Mouse (Mus musculus) lung, postnatal 36 days (tissue): ENCODE measurements around the gene Snx5.

Source experiments
- DNase-seq: peaks from one replicate; pipeline ENCODE4 v3.0.0; 2022; ENCODE audit warnings: mixed read lengths

Snx5 gene

GRCm38 (mm10) chr2:144267004-144267730, 3.5 kb downstream of the Snx5 start:
- no peak for DNase-seq

GRCm38 (mm10) chr2:144265916-144266683, 4.6 kb downstream of the Snx5 start:
- DNase-seq = peak; percentile 45

GRCm38 (mm10) chr2:144265120-144265488, 5.6 kb downstream of the Snx5 start:
- DNase-seq = no peak

- DNase-seq = peak; percentile 37
Observed at GRCm38 (mm10) chr2:144264398-144265119, 6.1 kb downstream of the Snx5 start.

GRCm38 (mm10) chr2:144262837-144263236, 7.9 kb downstream of the Snx5 start:
- DNase-seq = no peak

GRCm38 (mm10) chr2:144250111-144250510, 20.6 kb downstream of the Snx5 start:
- DNase-seq = no peak

DNA sequence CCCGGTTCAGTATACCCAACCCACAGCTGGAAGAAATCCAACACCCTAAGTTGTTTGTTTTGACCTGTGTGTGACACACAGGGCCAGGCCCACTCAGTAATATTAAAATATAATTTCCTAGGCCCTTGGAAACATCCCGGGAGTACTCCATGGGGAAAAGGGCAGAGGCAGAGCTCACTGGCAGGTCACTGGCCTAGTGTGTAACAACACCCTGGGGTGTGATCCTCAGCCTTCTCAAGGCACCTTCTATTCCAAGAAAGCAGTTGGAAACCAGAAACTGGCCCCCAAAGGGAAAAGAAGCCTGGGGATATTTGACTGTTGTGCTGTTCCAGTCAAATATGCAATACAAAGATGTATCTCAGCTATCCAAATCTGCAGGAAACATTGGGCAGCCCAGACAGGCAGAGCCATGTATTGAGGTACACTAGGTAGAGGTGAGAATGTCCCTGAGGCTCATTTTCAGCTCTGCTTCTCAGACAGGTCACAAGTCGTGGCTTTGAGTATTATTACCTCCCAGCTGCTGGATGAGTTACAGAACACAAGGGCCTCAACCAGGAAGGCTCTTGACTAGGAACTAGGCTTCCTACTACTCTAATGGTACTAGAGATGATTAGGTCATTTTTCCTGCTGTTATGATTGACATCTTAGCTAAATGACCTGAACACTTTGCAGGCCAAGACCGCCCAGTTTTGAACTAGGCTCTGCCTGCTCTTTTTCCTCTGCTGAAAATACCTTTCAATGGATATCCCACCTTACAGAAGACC, 21.9 kb downstream of the Snx5 start:
- peak; percentile 56 for DNase-seq

GRCm38 (mm10) chr2:144247337-144247978, 23.2 kb downstream of the Snx5 start:
- DNase-seq = peak; percentile 46

DNA sequence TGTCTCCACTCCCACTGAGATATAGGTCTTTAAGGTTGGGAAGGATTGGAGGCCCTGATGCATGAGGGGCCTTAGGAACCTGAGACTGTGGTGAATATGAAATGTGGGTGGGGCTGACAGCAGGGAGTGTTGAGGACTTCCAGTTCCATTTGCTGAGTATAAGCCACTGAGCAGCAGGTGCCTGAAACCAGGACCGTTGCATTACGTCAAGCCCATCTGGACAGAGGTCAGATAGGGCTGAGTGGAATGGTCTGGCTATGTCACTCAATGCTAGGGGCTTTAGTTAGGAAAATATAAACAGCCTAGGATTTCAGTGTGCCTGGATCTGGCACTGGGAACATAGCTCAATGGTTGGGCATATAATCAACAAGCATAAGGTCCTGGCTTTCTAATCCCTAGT, 24.4 kb downstream of the Snx5 start:
- no peak for DNase-seq

DNA sequence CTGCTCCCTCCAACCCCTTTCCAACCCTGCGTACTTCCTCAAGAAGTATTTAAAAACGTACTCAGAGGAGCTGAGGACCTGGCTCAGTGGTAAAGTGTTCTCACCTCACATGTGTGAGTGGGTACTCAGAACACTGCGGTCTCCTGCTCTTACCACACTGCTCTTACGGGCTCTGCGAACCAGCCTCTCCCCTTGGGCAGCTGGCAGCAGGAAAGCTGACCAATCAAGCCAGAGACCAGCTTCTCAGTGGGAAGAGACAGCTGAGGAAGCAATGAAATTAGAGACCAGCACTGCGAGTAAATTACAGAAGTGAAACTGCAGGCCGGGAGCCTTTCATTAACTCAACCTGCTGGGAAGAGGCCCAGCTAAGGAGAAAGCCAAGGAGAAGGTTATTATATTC, 25.2 kb downstream of the Snx5 start:
- DNase-seq = peak; percentile 86

DNA sequence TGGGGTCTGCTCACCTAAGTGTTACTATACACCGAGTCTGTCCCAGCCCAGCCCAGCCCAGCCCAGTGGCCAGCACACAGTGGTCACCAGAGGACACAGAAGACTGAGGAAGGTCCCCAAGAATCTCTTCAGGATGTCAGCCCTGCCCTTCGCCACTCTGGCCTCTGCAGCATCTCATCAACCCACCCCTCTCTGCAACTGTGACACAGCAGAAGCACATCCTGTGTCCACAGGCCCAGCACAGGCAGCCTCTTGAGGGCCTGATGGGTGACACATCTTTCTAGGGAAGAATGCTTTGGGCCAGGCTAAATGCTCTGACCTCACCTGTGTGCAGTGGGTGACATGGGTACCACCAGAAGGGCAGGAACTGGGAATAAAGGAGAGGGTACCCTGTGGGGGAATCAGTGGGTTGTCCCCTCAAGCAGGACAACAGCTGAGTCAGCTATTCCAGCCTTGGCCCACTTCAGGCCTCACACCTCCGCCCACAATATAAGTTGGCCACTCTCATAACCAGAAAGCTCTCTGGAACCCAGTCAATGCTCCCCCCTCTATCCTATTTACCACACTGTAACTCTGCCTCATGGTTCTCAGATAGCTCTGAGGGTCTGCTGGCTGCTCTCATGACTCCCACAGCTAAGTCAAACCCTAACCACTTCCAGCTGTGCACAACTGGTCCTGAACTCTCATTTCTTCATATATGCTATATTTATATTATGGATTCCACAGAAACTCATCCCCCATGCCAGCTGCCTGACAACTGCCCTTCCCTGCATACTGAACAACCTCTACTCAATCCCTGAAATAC, 30.4 kb downstream of the Snx5 start:
- no peak for DNase-seq

DNA sequence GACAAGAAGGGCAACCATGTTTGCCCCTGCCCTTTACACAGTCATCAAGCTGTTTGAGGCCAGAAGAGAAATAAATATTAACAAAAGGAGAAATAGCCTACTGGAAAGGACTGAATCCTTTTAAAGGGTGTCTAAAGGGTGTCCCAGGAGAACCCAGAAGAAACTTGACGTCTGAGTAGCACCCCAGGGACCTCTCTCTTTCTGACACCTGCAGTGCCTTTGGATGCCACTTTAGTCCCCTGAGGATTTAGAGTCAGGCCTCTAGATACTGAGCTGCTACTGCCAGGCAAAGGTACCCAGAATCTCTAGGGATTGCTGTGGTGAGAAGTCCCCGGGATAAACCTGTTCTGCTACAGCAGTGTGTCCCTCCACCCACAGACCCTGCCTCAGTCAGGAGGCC, 31.4 kb downstream of the Snx5 start:
- no peak for DNase-seq

- DNase-seq = no peak
Observed at GRCm38 (mm10) chr2:144238341-144238740, 32.4 kb downstream of the Snx5 start.

DNA sequence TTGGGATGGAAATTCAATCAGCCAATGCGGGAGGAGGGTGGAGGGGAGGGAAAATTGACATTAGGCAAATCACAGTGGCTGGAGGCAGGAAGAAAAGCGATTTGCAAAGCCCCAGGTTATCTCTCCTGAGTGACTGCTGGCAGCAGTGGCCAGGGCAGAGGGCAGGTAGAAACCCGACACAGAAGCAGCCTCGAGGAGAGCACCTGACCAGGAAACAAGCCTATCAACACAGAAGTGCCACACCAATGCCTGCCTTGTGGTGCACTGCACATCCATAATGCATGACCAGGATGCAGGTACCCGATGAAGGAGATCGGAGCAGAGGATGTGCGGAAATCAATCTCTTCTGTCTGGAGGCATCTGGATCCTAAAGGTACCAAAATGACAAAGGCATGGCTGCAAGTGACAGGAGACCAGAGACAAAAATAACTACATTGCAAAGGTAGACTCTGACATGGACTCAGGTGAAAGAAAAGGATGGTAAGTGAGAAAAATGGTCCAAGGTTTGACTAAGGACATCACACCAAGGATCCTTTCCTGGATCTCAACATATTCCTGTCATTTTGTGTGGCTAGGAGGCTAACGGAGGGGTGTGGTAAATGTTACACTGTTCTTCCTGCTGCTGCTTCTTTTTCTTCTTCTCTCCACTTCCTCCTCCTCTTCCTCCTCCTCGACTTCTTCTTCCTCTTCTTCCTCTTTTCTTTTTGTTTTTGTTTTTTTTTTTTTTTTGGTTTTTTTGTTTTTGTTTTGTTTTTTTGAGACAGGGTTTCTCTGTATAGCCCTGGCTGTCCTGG, 33.7 kb downstream of the Snx5 start:
- DNase-seq = no peak

DNA sequence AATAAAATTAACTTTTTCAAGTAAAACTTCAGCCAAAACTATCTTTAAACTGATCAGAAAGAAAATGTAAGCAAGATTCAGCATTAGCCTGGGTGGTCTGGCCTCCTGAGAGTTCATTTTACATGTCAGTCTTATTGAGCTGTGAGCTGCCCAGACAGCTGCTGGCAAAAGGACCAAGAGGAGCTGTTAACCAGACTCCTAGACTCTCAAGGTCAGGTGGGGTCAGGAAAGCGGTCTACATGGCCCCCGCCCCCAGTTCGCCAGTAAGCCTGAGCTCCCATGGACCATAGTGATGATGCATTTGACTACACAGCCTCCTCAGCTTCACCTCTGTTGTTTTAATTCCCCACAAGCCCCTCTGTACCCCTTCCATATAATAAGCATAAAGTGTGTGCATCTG, 34.9 kb downstream of the Snx5 start:
- no peak for DNase-seq

GRCm38 (mm10) chr2:144233534-144233933, 37.2 kb downstream of the Snx5 start:
- DNase-seq = no peak

DNA sequence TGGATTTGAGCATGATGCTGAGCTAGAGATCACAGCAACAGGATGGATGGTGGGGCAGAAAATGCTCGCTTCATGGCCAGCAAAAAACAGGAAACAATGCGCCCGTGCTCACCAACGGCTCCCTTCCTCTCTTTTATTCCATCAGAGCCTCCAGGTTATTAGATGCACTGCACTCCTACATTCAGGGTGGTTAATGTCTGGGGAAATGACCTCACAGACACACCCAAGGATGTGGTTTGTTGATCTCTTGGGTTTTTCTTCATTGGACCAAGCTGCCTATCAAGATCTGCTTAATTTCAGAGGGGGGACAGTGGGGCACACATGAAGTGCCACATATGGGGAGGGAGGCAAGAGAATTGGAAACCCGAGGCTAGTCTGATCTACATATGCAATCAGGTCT, 39.6 kb downstream of the Snx5 start:
- DNase-seq = no peak

DNA sequence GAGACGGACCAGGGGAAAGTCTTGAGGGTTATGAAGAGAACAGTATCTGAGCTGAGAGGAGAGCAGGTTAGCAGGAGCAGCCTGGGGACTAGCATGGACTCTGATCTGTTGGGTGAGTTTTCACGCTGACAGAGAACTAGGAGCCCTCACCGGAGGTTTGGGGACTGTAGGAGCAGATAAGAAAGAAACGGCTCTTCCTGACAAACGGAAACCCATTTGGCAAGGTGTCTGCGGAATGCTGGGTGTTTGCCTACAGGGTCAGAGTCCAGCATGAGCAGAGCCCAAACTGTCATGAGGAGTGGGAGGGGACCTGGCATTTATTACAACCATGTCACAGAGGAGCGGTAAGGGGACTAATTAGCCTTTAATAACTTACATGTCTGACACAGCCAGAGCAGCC, 40.2 kb downstream of the Snx5 start:
- DNase-seq = no peak

GRCm38 (mm10) chr2:144229647-144230046, 41.1 kb downstream of the Snx5 start:
- DNase-seq = no peak

- DNase-seq = no peak
Observed at GRCm38 (mm10) chr2:144228521-144229346, 42.0 kb downstream of the Snx5 start.
